Mouse (Mus musculus) megakaryocyte, embryonic 14.5 days (primary cell): ENCODE measurements around the gene Psmd2.

Experiments used
- FLI1 ChIP-seq: IDR thresholded peaks from 2 replicates; pipeline ENCODE4 v1.6.1; 2012; ENCODE audit warnings: low read length, inconsistent platforms, mixed read lengths
- GATA1 ChIP-seq: IDR thresholded peaks from 3 replicates; pipeline ENCODE4 v1.6.1; 2012; ENCODE audit warnings: mixed read lengths, low read length, inconsistent platforms, borderline replicate concordance

- no peak for TF ChIP-seq GATA1
- TF ChIP-seq FLI1 = no peak
These were observed 14.0 kb upstream of the Psmd2 start for GRCm38 (mm10) chr16:20637410-20637809.
